Mouse (Mus musculus) ovary, adult 18-20 months (tissue): ENCODE measurements around the gene Ntpcr.
A peak's percentile ranks its signal among the peaks of the same experiment; 100 is the strongest.

Source experiments
- DNase-seq: peaks from one replicate; pipeline ENCODE4 v3.0.0; 2022; ENCODE audit warnings: low spot score, mixed read lengths

Ntpcr gene

GRCm38 (mm10) chr8:125729746-125730145, at the start of gene Ntpcr:
Ntpcr (plus strand) TSS chr8:125729963.
- no peak for DNase-seq

- no peak for DNase-seq
These were observed 48.8 kb upstream of the Ntpcr start for GRCm38 (mm10) chr8:125680851-125681408.

- DNase-seq = no peak
These were observed 44.5 kb upstream of the Ntpcr start for GRCm38 (mm10) chr8:125685216-125685760.

GRCm38 (mm10) chr8:125686221-125686865, 43.4 kb upstream of the Ntpcr start:
- DNase-seq = peak; percentile 35

GRCm38 (mm10) chr8:125690166-125690915, 39.4 kb upstream of the Ntpcr start:
- DNase-seq = no peak

- no peak for DNase-seq
These were observed 38.8 kb upstream of the Ntpcr start for GRCm38 (mm10) chr8:125690961-125691360.

- no peak for DNase-seq
These were observed 37.3 kb upstream of the Ntpcr start for GRCm38 (mm10) chr8:125692447-125692846.

GRCm38 (mm10) chr8:125693197-125693596, 36.6 kb upstream of the Ntpcr start:
- DNase-seq = no peak

- no peak for DNase-seq
These were observed 33.8 kb upstream of the Ntpcr start for GRCm38 (mm10) chr8:125695951-125696350.

GRCm38 (mm10) chr8:125699391-125700025, 30.3 kb upstream of the Ntpcr start:
- DNase-seq = no peak

- DNase-seq = no peak
These were observed 29.4 kb upstream of the Ntpcr start for GRCm38 (mm10) chr8:125700407-125700806.

GRCm38 (mm10) chr8:125702868-125703473, 26.8 kb upstream of the Ntpcr start:
- no peak for DNase-seq

GRCm38 (mm10) chr8:125704434-125704833, 25.3 kb upstream of the Ntpcr start:
- no peak for DNase-seq

- no peak for DNase-seq
These were observed 23.9 kb upstream of the Ntpcr start for GRCm38 (mm10) chr8:125705816-125706215.

GRCm38 (mm10) chr8:125709171-125709570, 20.6 kb upstream of the Ntpcr start:
- DNase-seq = no peak

GRCm38 (mm10) chr8:125711514-125711913, 18.2 kb upstream of the Ntpcr start:
- DNase-seq = no peak

- DNase-seq = no peak
These were observed 13.6 kb upstream of the Ntpcr start for GRCm38 (mm10) chr8:125716211-125716610.

- no peak for DNase-seq
These were observed 13.2 kb upstream of the Ntpcr start for GRCm38 (mm10) chr8:125716613-125717012.

- no peak for DNase-seq
These were observed 10.8 kb upstream of the Ntpcr start for GRCm38 (mm10) chr8:125718914-125719313.

- no peak for DNase-seq
These were observed 7.1 kb upstream of the Ntpcr start for GRCm38 (mm10) chr8:125722675-125723074.

GRCm38 (mm10) chr8:125723437-125723836, 6.3 kb upstream of the Ntpcr start:
- DNase-seq = no peak
